Mouse (Mus musculus) ZHBTc4 (cell line): ENCODE measurements around the gene Hsp90aa1.
"Not testable (repeated sequence)": the region's sequence is repeated elsewhere in the genome, so short reads cannot be mapped to it uniquely, and the experiment has no call there.

Experiments used
- DNase-seq: peaks from one replicate; pipeline ENCODE4 v3.0.0-alpha.2; 2011; ENCODE audit warnings: low read depth, low spot score

Hsp90aa1 gene

GRCm38 (mm10) chr12:110702556-110702955, at the start of gene Hsp90aa1:
Hsp90aa1 (minus strand) TSS chr12:110702728.
- DNase-seq: peak; percentile 91

- no peak for DNase-seq
These were observed 48.4 kb upstream of the Hsp90aa1 start for GRCm38 (mm10) chr12:110750770-110751439.

GRCm38 (mm10) chr12:110738158-110738921, 35.8 kb upstream of the Hsp90aa1 start:
- no peak for DNase-seq

GRCm38 (mm10) chr12:110737170-110738157, 34.9 kb upstream of the Hsp90aa1 start, which contains the start of gene Wdr20:
Wdr20 (plus strand) TSS chr12:110737944.
- DNase-seq: peak; percentile 98

- DNase-seq: no peak
These were observed 34.1 kb upstream of the Hsp90aa1 start for GRCm38 (mm10) chr12:110736641-110737040.

GRCm38 (mm10) chr12:110733254-110733653, 30.7 kb upstream of the Hsp90aa1 start:
- DNase-seq: not testable (repeated sequence)

- peak; percentile 62 for DNase-seq
These were observed 23.9 kb upstream of the Hsp90aa1 start for GRCm38 (mm10) chr12:110726428-110726827.

- no peak for DNase-seq
These were observed 23.0 kb upstream of the Hsp90aa1 start for GRCm38 (mm10) chr12:110725489-110725888.

GRCm38 (mm10) chr12:110725051-110725450, 22.5 kb upstream of the Hsp90aa1 start:
- peak; percentile 45 for DNase-seq

GRCm38 (mm10) chr12:110716004-110716403, 13.5 kb upstream of the Hsp90aa1 start:
- no peak for DNase-seq

- no peak for DNase-seq
These were observed 11.7 kb upstream of the Hsp90aa1 start for GRCm38 (mm10) chr12:110714215-110714614.

GRCm38 (mm10) chr12:110713784-110714183, 11.3 kb upstream of the Hsp90aa1 start:
- DNase-seq: peak; percentile 92

- DNase-seq: peak; percentile 85
These were observed 8.7 kb upstream of the Hsp90aa1 start for GRCm38 (mm10) chr12:110711270-110711669.

- no peak for DNase-seq
These were observed 4.9 kb upstream of the Hsp90aa1 start for GRCm38 (mm10) chr12:110707451-110707850.

- DNase-seq: peak; percentile 81
These were observed 4.1 kb upstream of the Hsp90aa1 start for GRCm38 (mm10) chr12:110706337-110707231.

GRCm38 (mm10) chr12:110705419-110705818, 2.9 kb upstream of the Hsp90aa1 start:
- not testable (repeated sequence) for DNase-seq

- peak; percentile 68 for DNase-seq
These were observed 1.2 kb upstream of the Hsp90aa1 start for GRCm38 (mm10) chr12:110703682-110704081.

GRCm38 (mm10) chr12:110703008-110703471, 512 bp upstream of the Hsp90aa1 start:
- peak; percentile 95 for DNase-seq

- peak; percentile 73 for DNase-seq
These were observed 1.2 kb downstream of the Hsp90aa1 start for GRCm38 (mm10) chr12:110701363-110701762.

GRCm38 (mm10) chr12:110700730-110701129, 1.8 kb downstream of the Hsp90aa1 start:
- DNase-seq: peak; percentile 40
